Mouse (Mus musculus): ENCODE data around the gene Cntn2. TPM values are rescaled to one million over a fixed set of nuclear protein-coding genes. Genes with fewer than 3 reads are reported as not detected.
"Not testable (repeated sequence)": the region's sequence is repeated elsewhere in the genome, so short reads cannot be mapped to it uniquely, and the experiment has no call there.

Gene Cntn2
- total RNA-seq, 1 experiment from 2014 or later = 0.07 TPM

DNA sequence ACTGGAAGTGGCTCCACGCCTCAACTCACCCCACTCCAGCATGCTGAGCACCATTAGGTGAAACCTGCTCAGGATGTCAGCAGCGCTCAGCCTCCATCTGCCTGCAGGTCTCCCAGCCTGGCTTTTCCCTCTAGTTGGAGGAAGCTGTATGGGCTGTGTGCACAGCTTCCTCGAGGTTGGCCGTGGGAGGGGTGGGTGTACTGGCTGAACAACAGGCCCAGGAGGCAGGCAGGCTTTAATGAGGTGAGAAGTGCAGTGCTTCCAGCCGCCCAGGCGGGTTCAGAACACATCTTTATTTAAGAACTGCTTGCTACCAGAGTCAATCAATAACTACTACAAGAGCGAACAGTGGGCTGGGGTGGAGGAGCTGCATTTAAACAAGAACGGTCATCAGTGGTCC lies 31.5 kb downstream of the Cntn2 start:
- no peak for DNase-seq

DNA sequence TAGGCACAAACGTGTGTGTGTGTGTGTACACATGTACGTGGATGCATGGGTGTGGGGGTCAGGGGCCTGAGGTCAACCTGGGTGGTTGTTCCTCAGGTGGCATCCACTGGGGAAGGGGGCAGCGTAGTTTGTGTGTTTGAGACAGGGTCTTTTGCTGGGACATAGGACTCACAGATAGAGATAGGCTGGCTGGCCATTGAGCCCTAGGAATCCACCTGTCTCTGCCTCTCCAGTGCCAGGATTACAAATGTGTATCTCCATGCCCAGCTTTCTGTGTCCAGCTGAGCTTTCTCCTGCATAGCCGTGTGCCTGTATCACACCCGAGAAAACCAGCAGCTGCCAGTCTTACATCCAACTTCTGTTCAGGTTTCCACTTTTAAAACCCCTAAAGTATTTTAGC lies 33.3 kb downstream of the Cntn2 start:
- no peak for DNase-seq

DNA sequence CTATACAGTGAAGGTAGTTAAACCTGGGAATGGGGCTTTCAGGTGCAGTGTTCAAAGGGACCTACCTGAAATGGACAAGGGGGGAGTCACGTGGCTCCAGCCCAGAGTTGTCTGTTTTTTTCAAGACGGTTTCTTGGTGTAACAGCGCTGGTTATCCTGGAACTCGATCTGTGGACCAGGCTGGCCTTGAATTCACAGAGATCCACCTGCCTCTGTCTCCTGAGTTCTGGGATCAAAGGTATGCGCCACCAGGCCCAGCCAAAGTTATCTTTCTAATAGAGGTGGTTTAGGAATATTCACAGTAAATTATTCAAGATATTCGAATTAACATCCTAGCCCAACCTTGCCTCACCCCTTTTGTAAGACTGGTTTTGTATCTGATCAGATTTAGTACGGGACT lies 36.4 kb downstream of the Cntn2 start:
- DNase-seq = no peak

DNA sequence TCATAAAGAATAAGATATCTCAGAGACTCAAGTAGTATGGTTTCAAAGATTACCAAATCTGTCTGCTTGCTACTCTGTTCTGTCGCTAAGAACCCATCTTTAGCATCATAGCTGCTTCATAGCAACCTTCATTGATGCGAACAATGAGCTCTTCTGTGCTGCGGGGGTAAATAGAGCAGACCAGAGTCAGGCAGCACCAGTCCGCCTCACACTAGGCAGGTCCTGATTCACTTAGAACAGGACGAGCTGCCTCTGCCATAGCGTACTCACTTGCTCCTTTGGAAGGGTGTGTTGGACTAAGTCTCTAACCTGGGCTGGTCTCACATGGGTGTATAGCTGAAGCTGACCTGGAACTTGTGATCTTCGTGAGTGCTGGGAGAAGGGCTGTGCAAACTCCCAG lies 37.0 kb downstream of the Cntn2 start, which contains the start of gene Tmem81:
Gene Tmem81 (plus strand): TSS at position 173 of the 400 bp plus-strand sequence.
- DNase-seq = no peak

DNA sequence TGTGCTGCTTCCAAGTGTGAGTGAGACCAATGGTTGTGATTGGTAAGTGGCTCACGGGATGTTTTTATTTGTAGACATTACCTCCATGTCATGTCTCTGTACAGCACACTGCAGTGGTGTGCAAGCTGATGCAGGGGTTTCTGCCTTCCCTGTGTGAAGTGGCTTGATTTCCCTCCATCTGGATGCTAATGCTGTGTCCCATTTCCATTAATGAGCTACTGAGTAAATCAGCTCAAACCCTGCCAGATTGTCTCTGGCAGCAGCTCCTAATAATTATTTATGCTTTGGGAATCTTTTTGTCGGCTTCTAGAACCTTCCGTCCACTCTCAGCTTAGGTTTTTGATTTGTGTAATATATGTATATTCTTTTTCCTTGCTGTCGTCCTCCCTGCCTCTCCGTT lies 37.9 kb downstream of the Cntn2 start:
- no peak for DNase-seq

DNA sequence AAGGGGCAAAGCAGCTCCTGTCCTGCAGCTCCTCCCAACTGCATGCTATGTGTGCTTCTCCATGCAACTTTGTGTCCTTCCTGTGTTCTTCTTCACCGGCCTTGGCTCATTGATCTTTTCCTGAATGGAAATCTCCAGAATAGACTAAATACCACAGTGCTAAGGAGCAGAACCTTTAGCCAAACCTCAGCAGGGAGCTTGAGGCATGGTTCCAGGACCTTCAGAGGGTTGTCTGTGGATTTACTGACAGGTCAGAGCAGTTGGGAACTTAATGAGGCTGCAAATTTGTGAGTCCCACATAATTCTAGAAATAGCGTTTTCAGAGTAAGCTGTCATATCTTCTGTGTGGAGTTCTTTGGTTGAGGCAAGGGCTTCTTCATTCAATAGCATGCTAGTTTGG lies 42.5 kb downstream of the Cntn2 start:
- no peak for DNase-seq

DNA sequence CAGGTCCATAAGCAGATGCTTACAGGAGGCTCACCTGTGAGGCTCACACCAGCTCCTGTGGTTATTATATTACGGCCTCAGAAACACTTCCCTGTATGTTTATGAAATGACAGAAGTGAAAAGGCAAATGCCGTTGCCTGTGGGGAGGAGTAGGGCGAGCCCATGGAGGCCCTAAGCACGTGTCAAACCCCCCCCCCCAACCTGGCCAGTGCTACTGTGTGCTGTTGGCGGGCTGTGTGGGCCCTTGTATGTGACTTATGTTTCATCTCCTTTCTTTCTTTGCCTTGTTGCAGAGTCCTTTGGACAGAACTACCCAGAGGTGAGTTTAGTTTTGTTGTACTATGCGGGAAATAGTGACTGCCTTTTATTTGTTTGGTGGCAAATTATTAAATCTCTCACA lies 59.3 kb downstream of the Cntn2 start:
- DNase-seq = no peak

DNA sequence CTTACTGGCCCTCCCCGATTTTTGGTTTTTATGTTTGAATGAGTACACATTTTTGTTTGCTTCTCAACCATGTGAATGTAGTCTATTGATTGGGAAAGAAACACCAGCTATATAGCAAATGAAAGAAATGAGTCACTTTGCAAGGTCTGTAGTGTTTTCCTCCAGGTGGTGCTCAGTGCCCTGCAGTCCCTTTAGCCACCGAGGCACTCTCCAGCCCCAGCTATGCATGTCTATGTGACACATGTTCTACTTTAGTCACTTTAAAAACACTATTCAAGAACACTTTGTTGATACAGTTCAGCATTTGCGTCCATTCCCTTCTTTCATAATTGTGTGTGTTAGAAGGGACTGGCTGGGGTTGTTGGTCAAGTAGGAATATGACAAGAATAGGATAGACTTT lies 59.8 kb downstream of the Cntn2 start:
- no peak for DNase-seq

DNA sequence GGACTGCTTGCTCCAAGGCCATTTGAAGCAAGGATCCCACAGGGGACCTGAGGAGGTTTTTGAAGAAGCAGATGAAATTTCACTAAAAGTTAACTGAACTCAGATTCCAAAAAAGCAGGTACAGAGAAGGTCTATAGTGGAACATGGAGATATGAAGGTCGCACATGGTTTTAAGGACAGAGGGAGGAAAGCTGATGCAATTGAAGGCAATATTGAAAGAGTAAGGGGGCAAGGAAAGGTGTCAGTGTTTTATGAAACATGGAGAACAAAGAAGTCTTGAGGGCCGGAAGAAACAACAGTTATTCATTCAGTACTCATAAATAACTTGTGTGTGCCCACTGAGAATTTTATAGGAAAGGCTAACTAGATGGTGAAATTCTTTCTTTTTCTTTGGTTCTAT lies 61.4 kb downstream of the Cntn2 start:
- DNase-seq = no peak

DNA sequence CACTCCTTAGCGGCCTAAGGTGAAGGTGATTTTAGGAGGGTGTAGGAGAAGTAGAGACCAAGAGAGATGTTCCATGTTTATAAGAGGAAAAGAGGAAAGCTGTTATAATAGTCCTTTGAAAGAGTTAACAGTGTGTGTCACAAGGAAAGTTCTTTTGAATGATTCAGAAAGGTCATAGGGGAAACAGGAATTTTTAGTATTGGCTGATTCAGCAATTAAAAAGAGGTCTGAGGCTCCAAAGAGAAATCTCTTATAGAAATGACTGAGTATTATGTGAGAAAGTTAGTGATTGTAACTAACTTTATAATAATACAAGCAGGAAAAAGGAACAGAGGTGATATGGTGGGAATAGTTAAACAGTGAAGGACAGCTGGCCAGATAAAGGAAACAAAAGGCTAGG lies 63.6 kb downstream of the Cntn2 start:
- no peak for DNase-seq

DNA sequence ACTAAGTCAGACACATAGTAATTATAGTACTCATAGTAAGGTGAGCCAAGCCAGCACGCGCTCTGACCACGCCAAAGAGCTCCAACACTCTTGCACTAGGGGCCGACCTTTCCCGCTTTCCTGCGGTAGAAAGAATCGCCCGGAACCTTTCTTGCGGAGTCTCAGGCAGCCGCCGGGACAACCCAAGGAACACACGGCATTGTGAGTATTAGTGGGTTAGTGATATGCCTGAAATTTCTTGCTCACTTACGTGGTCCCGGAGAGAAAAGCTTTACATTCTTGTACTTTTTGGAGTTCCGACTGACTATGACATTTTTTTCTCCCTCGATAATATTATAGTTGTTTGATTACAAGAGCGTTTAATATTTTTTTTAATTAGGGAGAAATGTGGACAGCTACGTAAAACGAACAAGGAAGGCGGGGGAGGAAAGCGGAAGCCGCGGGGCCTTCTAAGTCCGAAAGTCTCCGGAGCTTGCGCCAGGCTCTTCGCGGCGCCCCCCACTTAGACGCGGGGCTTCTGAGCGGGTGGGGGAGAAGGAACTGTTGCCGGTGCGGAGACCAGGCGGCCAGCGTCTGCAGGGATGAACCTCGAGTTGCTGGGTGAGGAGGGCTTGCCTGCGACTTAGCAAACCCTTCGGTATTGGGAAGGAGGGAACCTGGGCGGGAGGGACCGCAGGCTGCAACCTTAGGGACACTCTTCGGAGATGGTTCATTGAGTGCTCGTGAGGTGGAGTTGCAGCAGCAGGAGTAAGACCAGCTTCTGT lies 65.9 kb downstream of the Cntn2 start, which contains the start of gene Rbbp5:
Gene Rbbp5 (plus strand): TSS at position 438 of the 764 bp plus-strand sequence.
- peak; percentile 93 for DNase-seq

DNA sequence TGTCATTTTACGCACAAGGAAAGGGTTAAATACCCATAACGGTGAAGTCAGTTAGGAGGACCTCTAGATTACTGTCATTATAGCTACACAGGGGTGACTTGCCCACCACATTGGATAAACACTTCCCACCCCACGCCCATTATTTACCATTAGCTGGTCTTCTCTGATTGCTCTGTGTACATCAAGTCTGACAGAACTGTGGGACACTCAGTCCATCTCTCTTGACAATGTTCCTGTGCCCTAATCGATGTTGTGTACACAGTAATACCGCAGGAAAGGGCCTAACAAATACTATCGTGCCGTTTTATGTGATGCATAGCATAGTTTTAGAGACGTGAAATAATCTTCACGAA lies 66.5 kb downstream of the Cntn2 start:
- no peak for DNase-seq

DNA sequence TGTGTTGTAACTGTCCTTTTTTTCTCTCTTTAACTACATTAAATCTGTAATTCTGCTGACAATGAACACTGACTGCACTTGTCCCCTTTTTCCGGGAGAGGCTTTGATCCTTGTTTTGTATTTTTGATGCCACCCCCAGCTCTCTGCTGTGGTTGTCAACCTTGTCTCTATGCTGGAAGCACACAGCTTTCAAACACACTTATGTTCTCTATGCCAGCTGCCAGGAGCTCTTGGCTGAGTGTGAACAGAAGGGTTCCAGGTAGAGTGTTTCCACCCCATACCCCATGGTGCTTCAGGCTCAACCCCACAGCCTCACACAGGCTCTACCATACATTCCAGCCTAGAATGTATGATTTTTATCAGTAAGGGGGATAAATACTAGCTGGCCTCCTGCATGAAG lies 68.6 kb downstream of the Cntn2 start:
- no peak for DNase-seq

DNA sequence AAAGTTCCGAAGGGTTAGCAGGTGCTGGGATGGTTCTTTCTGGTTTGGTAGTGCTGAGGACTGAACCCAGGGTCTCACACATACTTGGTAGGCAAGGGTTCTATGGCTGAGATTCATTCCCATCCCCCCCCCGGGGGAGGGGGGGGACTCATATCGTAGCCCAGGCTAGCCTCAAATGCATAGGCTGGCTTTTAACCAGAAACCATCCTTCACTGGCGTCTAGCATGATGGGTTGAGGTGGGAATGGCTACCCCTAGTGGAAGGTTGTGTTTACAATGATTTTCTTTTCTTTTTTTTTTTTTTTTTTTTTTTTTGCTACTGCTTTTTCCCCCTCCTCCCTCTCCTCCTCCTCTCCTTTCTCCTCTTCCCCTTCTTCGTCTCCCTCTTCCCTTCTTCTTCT lies 70.5 kb downstream of the Cntn2 start:
- DNase-seq = no peak

DNA sequence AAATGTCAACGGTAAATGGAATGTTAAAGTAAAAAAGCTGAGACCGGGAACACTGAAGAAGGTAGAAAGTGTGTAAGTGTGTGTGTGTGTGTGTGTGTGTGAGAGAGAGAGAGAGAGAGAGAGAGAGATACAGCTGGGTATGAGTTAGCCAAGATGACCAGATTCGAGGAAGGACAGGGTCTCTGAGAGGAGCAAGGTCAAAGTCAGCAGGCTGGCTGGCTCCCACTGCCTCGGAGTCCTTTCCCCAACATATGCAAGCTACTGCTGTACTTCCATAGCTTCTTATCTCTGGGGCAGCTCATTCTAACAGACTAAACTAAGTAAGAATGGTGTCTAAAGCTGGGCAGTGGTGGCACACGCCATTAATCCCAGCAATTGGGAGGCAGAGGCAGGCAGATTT lies 71.6 kb downstream of the Cntn2 start:
- DNase-seq = no peak

DNA sequence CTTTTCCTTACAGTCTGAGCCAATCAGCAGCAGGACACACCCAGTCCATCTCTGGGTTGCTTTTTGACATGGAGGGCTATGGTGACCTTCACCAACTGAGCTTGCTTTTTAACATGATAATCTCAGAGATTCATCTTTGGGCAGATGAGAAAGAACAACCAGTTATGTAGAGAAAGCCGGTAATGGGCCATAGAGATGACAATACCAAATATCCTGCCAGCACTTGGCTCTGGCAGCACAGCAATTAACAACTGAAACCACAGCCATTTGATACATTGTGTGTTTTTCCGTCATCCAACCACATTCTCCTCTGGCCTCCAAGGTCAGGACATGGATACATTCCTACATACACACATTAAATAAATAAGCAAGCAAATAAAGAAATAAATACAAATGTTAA lies 72.0 kb downstream of the Cntn2 start:
- DNase-seq = no peak

DNA sequence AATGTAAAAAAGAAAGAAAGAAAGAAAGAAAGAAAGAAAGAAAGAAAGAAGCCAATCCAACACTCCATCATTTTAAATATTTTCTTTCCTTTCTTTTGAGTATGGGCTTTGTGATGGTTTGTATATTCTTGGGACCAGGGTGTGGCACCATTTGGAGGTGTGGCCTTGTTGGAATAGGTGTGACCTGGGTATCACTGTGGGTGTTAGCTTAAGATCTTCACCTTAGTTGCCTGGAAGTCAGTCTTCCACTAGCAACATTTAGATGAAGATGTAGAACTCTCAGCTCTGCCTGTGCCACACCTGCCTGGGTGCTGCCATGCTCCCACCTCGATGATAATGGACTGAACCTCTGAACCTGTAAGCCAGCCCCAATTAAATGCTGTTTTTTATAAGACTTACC lies 73.0 kb downstream of the Cntn2 start:
- DNase-seq = not testable (repeated sequence)

DNA sequence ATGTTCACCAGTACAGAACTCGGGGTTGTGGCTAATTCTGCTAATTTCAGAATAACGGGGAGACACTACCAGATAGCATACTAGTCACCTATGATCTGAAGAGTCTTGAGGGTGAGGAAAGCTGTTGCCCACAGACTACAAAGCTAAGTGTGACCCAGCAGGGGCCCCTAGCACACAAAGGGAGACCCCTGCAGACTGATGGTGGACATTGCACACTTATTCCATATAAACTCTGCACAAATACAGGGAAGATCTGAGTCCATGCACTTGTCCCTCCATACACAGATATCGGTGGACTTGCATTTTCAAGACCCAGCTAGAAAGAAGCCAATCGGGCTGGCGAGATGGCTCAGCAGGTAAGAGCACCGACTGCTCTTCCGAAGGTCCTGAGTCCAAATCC lies 73.5 kb downstream of the Cntn2 start:
- DNase-seq = no peak

DNA sequence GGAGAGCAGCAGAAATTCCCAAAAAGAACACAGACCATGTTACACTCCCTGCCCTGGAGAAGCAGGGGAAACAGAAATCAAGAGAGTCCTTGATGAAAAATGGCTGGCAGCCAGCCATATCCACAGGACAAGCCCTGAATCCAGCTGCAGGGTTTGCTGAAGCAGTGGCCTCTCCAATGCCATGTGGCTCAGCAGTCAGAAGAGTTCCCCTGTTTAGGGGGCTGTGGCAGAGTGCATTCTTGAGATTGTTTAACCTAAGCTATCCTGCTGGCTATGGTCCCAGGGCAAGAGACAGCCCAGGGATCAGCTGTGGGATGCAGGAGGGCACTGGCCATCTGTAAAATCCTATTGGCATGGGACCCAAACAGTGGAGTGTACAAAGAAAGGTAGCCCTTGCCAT lies 74.1 kb downstream of the Cntn2 start:
- peak; percentile 62 for DNase-seq

DNA sequence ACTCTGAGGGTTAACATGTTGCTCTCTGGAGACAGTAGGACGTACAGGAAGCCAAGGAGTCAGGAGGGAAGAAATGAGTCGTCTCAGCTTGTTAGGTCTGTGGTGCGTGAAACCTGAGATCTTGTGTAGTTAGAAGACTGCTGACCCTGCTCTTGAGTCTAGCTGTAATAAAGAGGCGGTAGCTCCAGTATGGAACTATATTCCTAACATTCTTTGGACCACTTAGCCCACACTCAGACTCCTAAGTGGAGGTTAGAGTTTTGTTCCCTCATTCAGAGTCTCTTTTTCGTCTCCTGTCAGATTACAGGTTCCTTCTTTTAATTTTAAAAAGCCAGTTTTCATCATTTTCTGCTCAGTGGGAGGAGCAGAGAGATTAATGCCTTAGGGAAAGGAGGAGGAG lies 78.4 kb downstream of the Cntn2 start:
- DNase-seq = no peak
